Mouse (Mus musculus): ENCODE measurements around the gene Dolpp1.

Dolpp1 gene

DNA sequence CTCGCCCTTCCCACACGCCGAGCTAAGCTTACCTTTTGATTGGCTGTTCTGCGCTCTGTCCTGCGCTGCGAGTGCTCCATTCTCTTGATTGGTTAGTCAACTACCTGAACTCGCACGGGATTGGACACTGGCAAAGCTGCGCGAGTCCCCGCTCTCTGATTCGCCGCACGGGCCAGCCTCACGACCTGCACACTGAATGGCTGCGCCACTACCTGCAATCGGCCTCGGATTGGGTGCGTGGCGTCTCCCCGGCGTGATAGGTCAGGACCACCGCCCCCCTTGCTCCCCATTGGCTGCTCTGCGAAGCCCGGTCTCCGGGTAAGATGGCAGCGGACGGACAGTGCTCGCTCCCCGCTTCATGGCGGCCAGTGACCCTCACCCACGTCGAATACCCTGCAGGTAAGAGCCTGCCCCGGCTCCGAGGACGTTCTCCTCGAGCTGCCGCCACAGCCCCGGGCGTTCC, at the start of gene Dolpp1:
TSS of gene Dolpp1 (plus strand) at position 141 of the 463 bp plus-strand sequence.
- peak; percentile 95 for DNase-seq

DNA sequence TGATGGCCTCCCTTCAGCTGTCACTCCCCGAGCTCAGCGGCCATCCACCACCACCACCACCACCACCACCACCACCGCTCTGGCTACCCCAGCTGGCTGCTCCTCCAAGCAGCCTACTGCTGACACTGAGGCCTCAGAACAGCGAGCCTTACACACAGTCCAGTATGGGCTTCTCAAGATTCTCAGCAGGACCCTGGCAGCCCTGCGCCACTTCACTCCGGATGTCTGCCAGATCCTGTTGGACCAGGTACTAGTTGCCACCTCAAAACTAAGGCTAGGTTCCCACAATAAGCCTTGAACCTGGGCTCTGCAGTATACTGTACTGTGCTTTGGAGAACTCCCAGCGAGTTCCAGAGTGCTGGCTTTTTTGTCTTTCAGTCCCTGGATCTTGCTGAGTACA, 49.5 kb upstream of the Dolpp1 start:
- DNase-seq: no peak

DNA sequence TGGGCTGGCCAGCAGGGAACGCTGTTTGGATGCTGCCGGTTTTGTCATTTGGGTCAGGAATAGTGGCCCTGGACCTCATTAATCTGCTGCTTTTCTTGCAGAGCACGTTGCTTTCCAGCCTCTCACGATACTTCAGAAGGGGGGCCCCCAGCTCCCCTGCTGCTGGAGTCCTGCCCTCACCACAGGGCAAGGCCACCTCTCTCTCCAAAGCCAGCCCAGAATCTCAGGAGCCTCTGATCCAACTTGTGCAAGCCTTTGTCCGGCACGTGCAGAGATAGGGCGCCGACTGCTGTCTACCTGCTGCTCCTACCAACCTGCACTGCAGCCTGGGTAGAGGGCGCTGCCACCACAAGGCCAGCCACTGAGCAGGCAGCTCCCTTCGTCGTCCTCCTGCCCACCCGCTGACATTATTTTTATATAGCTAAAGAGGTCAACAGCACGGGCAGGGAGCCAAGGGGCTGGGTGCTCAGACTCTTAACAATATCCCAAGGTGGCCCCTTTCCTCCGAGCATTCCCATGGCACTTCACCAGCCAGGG, 48.4 kb upstream of the Dolpp1 start:
- no peak for DNase-seq

DNA sequence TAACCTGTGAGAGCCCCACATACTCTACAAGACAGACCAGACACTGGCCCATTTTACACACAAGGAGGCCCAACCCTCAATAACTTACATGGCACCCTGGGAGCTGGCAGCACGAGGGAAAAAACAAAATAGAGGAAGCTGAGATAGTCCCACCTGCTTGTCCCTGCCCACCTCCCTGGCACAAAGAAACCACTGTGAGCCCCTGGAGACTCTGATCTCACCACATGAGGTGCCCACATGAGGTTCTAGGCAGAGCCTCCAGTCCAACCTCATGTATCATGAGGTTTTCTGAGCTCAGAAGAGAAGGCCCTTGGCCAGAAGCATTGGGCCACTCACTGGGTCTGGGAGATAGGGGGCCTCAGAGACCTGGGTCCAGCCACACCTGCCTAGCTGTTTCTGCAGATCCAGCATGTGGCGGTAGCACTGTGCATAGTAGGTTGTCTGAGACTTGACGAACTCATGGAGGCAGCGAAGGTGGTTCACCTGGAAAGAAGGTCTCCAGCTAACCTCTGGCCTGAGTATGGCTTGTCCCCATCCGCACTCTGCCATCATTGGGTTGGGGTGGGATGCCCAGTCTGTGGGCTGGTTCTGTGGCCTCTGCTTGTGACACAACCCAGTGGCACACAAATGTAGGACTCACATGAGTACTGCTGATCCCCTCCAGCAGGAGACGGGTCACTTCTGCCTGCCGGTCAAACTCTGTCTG, 45.9 kb upstream of the Dolpp1 start:
- DNase-seq: no peak

DNA sequence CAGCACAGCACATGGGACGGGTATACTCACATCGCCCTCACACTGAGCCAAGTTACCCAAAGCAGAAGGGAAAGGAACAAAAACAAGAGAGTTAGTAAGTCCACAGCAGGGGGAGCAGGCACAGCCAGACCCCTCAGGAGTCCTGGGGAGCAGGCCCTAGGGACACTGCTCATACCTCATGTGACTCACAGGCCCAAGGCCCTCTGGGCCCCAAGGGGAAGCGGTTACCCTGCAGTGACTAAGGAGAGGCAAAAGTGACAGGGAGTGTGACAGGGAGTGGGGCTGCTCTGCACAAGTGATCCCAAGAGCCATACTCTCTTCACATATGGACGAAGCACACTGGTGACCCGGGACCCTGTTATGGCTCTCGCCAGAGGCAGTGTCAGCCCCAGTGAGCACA, 42.9 kb upstream of the Dolpp1 start:
- DNase-seq: no peak

DNA sequence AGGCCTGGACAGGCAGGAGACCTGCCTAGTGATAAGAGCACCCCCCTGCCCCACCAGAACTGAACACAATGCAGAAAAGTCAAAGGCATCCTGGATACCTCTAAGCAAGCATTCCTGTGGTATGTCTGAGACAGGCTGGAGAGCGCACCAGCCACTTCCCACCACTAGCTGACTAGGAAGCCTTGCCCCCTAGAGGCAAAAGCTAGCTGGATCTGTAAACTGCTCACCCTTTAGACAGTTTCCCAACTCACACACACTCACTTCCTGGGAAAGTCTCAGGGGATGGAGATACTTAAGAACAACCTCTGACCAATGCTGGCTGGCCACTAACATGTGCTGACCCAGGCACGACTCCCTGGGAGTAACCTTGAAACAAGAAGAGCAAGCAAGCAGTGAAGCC, 40.9 kb upstream of the Dolpp1 start:
- DNase-seq: no peak

DNA sequence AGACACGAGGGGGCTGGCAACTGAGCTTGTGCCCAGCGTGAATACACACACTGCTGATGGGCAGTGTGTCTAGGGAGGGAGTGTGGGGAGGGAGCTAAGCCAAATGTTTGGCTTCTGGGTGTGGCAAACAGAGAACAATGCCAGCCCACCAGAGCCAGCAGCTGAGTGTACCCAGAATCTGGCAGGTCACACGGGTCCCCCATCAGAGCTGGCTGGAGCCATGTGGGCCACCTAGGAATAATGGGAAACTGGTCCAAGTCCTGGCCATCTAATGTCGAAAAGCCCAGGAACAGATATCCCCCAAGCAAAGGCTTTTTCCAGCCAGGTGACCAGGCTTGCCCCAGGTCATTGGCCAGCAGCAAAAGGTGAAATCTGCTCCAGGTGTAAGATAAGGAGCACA, 36.2 kb upstream of the Dolpp1 start:
- no peak for DNase-seq

DNA sequence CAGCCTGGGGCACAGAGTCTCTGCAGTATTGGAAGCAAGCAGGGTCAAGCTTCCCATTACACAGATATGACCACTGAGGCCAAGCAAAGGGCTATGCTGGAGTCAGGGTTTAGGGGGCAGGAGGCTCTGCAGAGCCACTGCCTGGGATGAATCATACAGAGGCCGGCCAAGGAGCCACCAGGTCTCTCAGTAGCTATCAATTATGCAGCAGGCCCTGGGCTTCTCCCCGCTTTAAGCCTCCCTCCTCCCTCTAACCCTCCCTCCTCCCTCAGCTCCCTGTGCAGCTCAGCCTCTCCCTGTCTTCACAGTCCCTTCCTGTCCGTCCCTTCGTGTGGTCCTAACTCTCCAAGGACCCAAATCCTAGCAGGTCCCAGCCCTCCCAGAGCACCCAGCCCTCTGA, 35.8 kb upstream of the Dolpp1 start:
- no peak for DNase-seq

DNA sequence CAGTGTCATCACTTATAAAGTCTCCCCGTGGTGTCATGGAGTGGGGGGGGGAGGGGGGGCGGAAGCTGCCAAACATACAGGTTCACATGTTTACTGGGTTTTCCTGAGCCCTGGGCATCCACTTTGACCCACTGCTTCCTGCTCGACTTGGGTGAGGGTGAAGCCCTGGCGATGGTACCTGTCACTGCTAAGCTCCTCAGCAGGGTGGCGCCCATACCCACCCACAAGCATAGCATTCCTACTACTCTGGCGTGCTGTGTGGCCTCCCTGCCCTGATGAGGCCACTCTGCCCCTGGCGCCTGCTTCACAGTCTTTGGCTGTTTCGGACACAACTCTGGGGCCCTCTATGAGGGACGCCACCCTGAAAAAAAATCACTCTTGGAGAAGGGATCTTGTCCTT, 35.1 kb upstream of the Dolpp1 start:
- DNase-seq: no peak

DNA sequence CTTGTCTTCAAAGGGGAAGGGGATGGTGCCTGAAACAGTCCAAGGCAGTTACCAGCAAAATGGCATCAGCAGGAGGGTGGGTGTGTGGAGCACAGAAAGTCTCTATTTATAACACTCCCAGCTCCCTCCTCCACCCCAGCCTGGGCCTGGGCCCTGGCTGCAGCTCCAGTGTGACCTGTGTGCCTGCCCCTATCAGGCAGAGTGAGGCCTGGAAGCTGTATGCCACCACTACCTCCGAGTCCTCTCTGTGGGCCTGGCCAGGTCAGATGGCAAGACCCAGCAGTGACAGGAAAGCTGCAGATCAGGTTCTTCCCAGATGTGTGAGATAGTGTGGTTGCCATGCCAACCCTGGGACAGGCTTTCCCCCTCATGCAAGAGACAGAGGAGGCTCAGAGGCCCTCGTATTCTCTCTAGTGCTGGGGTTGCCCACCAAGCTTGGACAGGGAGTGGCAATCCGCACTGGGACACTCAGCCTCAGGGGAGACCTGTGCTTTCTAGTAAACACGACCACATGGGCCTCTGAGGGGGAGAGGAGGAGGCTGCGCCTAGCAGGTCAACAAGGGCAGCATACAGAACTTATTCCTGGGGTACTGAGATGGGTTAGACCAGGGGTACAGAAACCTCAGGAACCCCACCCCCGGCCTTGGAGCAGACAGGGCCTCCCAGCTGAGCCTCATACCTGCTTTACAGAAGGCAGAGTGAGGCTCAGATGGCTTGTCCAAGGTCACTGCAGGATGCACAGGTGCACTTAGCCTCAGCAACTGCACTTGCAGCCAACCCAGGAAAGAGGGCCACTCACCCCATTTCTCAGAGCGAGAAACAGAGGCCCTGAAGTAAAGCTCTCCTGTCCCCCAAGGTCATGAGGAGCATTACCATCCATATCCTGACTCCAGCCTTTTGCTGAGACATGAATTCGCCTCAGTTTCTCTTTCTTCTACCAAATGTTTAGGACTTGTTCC, 34.2 kb upstream of the Dolpp1 start:
- no peak for DNase-seq

DNA sequence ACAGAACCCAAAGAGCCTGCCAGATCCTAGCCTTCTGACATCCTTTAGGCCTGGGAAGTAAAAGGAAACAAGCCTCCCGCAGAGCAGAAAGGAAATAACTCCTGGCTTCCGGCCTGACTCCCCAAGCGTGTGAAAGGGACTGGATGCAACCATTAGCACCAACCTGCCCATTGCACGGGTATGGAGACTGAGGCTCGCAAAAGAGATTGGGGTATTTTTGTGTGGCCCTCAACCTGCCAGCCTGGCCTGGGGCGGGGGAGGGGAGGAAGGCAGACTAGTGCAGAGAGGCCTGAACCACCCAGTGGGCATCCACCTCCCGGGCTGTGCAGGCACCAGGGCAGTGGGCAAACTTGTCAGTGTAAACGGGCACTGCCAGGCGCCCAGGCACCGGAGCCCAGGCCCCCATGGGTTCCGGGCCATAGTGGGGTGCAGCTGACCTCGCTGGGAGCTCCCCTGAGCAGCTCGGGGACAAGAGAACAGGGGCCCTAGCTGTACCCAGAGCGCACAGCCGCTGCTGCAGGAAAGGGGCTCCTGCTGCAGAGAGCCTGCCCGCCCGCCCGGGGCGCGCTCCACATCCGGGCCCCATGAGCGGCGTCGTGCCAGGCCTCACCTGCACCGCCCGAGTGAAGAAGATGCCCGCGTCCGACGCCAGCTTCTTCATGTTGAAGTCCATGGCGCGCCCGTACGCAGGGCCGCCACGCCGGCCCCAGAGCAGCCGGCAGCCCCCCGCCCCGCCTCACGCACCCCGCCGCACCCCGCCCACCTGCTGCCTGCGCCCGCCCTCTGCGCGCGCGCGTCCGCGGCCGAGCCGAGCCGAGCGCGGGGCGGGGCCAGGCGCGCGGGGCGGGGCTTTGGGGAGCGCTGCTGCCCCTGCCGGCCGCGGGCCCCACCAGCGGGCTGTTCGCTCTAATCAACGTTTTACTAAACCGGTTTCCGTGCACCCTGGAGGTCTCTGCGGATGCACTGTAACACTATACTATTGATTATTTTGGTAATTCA, 33.2 kb upstream of the Dolpp1 start, which contains the start of gene Sh3glb2:
TSS of gene Sh3glb2 (minus strand) at position 805 of the 999 bp plus-strand sequence.
- peak; percentile 89 for DNase-seq

DNA sequence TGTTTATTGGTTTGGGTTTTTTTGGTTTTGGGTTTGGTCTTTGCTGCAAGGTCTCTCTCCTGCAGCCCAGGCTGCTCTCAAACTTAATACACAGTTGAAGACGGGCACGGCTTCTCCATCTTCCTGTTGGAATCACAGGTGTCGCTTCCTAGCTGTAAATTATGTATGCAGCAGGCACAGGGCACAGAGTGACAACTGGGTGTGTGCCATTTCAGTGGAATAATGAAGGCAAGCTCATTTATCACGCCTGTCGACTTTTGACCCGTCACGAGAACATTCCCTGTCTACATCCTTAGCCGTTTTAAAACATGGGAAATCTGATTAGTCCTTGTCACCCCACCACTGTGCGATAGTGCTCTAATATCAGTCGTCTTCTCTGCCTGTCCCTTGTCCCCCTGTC, 31.4 kb upstream of the Dolpp1 start:
- no peak for DNase-seq

DNA sequence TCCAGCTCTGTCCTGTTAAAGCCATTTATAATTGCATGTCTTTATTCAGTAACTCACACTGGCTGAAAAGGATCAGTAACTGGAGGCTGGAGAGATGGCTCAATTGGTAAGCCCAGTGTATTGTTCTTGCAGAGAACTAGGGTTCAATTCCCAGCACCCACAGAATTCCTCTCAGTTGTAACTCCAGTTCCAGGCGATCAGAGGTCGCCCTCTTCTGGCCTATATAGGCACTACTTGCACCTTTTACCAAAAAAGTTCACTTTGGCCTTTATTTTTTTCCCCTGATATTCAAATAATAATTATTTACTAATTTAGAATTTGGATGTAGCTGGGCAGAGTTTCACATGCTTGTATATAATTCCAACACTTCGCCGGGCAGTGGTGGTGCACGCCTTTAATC, 29.2 kb upstream of the Dolpp1 start:
- no peak for DNase-seq

DNA sequence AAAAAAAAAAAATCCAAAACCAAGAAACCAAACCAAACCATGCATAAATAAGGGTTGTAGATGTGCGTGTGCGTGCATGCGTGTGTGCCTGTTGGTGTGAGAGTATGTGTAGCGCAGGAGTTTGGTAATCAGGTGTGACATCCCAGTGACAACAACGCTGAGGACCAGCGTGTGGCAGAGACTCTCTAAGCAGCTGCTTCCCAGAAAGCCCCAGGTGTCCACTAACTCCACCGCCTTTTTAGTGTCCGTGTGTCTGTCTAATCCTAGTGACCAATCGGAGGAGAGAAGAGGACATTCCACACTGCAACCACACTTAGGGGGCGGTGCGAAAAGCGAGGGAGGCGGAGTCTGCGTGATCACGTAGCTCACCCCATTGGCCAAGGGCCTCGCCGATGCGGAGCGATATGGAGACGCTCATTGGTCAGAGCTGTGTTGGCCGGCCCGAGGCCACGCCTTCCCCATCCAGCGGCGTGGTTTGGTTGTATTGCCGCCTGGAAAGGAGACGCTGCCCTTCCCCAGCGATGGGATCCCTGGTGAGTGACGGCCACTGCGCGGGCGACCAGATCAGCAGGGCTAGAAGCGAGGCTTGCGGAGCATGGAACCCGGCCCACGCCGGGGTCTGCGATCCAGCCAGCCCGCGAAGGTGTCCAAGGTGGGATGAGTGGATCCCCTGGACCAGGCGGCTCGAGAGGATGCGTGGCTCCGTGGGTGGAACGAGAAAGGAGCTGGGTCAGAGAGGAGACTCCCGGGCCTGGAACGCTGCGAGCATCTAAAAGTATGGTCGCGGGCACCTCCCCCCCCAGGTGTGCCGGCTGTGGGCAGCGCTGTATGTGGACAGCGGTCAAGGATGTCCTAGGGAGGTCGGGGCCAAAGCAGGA, 28.0 kb upstream of the Dolpp1 start, which contains the start of gene Miga2:
TSS of gene Miga2 (plus strand) at position 461 of the 878 bp plus-strand sequence.
- peak; percentile 97 for DNase-seq

DNA sequence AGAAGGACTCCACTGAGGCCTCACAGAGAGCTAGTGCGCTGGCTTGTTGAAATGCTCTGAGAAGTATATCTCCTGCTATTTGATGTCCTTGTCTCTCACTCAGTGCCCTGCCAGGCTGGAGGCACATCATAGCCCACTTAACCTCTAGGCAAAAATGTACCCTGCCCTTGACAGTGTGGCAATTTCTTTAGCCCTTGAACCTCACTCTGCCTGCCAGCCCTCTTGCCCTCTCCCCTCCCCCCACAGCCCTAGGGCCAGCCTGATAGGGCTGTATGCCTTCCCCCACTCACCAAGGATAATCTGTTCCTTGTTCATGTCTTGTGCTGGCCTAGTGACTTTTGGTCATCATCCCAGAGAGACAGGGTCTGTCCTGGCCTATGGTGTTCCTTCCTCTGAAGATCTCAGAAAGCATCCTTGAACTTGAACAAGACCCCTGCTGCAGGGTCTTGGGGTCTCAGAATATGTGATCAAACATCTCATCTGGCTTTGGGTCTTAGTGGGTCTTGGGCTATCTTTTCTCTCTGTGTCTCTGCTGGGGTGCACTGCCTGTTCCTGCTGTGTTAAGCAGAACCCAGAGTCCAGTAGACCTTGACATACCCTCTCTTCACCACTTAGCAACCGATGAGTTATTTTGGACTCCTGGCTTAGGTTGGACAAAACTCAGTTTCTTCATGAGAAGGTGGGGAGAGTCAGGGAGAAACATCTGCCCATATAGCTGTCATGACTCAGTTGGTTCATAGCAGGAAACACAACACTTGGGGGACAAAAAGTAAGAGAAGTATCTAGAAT, 26.6 kb upstream of the Dolpp1 start:
- DNase-seq: no peak

DNA sequence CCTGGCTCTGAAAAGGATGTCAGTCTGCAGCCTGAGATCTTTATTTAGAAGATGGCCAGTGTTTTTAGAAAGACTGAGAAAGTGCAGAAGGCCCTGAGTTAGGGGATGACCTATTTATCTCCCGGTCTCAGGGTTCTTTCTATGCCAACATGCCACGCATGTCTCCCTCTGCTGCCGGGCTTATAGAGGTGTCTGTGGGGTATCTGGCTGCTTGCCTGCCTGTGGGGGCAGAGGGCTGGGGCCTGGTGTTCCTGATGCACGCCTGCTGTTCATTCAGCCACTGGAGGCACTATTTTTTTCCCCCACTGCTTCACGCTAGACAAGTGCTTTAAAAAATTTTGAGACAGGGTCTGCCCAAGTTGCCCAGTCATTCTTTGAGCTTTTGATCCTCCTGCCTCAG, 25.9 kb upstream of the Dolpp1 start:
- no peak for DNase-seq

DNA sequence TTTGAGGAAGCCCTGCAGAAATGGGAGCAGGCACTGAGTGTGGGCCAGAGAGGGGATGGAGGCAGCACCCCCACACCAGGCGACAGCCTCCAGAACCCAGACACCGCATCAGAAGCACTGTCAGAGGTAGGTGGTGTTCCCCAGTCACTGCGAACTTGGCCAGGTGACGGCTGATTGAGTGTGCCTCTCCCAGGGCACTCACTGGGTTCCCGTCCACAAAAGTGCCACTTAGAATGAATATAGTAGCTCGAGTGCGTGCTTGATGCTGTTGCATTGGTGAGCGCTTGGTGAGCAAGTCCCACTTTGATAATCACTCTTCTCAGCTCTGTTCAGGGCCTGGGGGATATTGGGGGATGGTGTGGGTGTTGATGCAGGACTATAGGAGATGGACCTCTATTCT, 20.5 kb upstream of the Dolpp1 start:
- DNase-seq: no peak

DNA sequence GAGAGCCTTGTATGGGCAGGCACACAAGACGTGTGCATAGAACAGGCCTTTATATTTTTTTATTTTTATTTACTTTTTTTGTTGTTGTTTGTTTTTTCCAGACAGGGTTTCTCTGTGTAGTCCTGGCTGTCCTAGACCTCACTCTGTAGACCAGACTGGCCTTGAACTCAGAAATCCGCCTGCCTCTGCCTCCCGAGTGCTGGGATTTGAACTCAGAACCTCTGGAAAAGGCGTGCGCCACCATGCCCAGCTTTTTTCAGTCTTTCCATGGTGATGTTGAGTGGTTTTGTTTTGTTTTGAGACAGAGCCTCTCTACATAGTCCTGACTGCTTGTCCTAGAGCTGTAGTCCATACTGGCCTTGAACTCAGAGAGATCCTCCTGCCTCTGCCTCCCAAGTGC, 19.3 kb upstream of the Dolpp1 start:
- DNase-seq: no peak

DNA sequence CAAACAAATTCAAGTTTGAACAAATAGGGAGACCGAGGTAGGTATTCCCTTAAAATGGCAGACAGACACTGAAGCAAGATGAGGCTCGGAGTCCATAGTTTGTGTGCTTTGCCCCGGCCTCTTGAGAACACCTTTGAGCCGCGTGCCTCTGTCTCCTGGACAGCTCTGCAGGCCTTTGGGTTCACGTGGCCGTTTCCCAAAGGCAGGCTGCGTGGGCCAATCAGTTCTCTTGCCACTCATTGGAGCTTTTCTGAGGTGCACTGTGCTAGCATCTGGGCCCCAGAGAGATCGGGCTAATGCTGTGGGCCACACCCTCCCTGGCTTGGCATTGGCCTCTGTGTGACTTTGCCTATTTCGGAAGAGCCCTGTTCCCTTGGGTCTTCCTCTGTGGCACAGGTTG, 16.2 kb upstream of the Dolpp1 start:
- DNase-seq: no peak

DNA sequence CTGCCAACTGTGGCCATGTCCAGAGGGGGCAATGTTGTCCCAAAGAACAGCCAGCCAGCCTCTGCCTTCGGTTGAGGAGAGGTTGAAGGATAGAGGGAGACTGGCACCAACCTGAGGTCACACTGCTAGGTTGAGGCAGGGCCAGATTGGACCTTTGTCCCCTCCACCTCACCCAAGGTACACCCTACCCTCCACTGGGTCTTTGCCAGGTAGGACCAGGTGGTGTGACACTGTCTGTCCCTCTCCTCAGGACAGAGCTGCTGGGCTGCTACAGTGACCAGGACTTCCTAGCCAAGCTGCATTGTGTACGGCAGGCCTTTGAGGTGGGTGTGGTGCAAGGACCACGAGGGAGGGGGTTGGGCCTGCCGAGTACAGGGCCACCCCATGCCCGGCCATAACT, 14.3 kb upstream of the Dolpp1 start:
- no peak for DNase-seq
